Mouse (Mus musculus) limb, embryonic 15.5 days (tissue): ENCODE data around the gene Bin2. TPM values are rescaled to one million over a fixed set of nuclear protein-coding genes. Genes with fewer than 3 reads are reported as not detected.

Experiments used
- ATAC-seq: fragments of 200-750 bp; cut with Nextera tagmentation; 2 replicates; pipeline ENCODE4 v1.8.0; 2017; ENCODE audit warnings: low read depth, moderate TSS enrichment; ENCODE audit not compliant: insufficient number of reproducible peaks, low FRiP score, low TSS enrichment
- H3K27ac ChIP-seq: fragments of 300-500 bp; sonication (generic); 2 replicates; pipeline ENCODE4 v1.5.1; 2015; ENCODE audit warnings: moderate library complexity, mild to moderate bottlenecking, inconsistent platforms
- H3K27me3 ChIP-seq: fragments of 300-500 bp; sonication (generic); 2 replicates; pipeline ENCODE4 v1.6.1; 2015; ENCODE audit warnings: inconsistent platforms
- H3K36me3 ChIP-seq: fragments of 300-500 bp; sonication (generic); 2 replicates; pipeline ENCODE4 v1.6.1; 2015; ENCODE audit warnings: inconsistent platforms
- H3K4me1 ChIP-seq: fragments of 300-500 bp; sonication (generic); 2 replicates; pipeline ENCODE4 v1.6.1; 2015; ENCODE audit warnings: inconsistent platforms
- H3K4me2 ChIP-seq: fragments of 300-500 bp; sonication (generic); 2 replicates; pipeline ENCODE4 v1.6.1; 2015; ENCODE audit warnings: mild to moderate bottlenecking, inconsistent platforms
- H3K4me3 ChIP-seq: fragments of 300-500 bp; sonication (generic); 2 replicates; pipeline ENCODE4 v1.5.1; 2015; ENCODE audit warnings: mild to moderate bottlenecking, inconsistent platforms
- H3K9ac ChIP-seq: fragments of 300-500 bp; sonication (generic); 2 replicates; pipeline ENCODE4 v1.6.1; 2015; ENCODE audit warnings: inconsistent platforms
- H3K9me3 ChIP-seq: fragments of 300-500 bp; sonication (generic); 2 replicates; pipeline ENCODE4 v1.6.1; 2016; ENCODE audit warnings: inconsistent platforms
- WGBS: fragments of 180-500 bp; shearing (Covaris S2); methylation state at CpG from one replicate; pipeline ENCODE4 v1.1.7; 2015; 5-methylcytosine and 5-hydroxymethylcytosine counted together
- polyA plus RNA-seq: library from polyadenylated mRNA; unstranded; fragments of >200 nt; fragmentation: Nextera tagmentation; extraction: Ambion mirVana; gene quantifications from 2 replicates; pipeline ENCODE4 v1.2.1, GENCODE M21; 2015

Gene Bin2
- polyA plus RNA-seq, 1 experiment from 2014 or later: 4.9 TPM

DNA sequence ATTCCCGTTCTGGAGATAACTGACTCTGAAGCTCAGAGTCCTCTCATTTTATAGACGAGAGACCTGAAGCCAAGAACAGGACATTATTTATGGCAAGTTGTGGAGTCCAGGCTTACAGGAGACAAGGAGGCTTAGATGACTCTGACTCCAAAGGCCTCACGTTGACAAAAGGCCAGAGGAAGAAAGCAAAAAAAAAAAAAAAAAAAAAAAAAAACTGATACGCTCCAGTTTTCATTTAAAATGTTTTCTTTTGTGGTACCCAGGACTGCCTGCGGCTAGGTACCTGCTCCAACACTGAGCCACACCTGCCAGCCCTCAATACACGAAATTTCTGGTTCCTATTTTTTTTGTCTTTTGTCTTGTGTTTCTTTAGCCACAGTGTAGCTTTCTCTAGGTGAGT, 1.9 kb downstream of the Bin2 start:
- Histone ChIP-seq H3K9me3 (no peaks in the 10 kb centered on the region), H3K27me3 (0 out of 2 replicates have a peak, but pooled peaks cover 4% of the 10 kb centered on the region), H3K9ac (no peak overlapping the region), H3K4me1 (0 out of 2 replicates have a peak, but pooled peaks cover 4% of the 10 kb centered on the region), H3K27ac (no peak overlapping the region), H3K36me3 (no peaks in the 10 kb centered on the region), H3K4me3 (no peak overlapping the region), H3K4me2 (no peak overlapping the region)
- 52% methylated on average over 6 of the region's 6 CpGs for WGBS
- ATAC-seq: no peak

DNA sequence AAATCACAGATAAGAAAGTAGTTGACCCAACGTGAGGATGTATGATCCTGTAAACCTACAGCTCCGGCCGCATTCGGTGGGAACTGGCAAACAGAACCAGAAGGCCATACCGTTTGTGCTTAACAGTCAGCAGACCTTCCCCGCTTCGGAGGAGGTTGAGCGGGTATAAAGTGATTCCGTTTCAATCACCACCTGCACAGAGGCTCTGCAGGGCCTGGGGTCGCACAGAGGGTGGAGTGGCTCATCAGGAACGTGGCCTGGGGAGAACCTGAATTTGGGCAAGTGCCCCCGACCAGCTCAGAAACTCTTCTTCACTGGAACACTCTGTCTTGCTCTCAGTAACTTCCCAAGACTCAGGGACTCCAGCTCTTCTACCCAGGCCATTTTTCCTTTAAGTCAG, 2.5 kb downstream of the Bin2 start:
- Histone ChIP-seq H3K27ac (no peak overlapping the region), H3K9me3 (no peaks in the 10 kb centered on the region), H3K9ac (no peak overlapping the region), H3K4me3 (no peak overlapping the region), H3K4me1 (0 out of 2 replicates have a peak, but pooled peaks cover 4% of the 10 kb centered on the region), H3K36me3 (no peaks in the 10 kb centered on the region), H3K27me3 (0 out of 2 replicates have a peak, but pooled peaks cover 4% of the 10 kb centered on the region), H3K4me2 (no peak overlapping the region)
- 23% methylated on average over 12 of the region's 12 CpGs for whole genome bisulfite sequencing
- no peak for ATAC-seq

DNA sequence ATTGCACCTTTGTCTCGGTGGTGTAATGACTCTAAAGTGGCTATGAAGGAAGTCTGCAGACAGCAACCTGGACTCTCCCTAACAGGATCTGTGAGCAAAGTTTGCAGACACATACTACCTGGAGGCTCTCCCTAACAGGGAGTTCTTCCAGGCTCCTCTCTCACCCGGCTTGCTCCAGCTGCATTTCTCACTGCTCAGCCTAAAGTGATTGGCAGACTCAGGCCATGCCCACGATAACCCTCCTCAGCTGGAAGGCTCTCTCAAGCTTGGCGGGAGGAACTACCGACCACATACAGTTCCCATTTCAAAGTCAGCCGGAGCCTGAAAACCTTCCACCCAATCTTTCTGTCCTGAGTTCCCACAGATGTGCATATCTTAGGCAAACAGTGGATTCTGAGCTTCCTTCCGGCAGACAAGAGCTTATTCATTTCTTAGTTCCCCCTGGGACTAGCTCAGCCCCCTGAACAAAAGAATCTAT, 3.1 kb downstream of the Bin2 start:
- Histone ChIP-seq H3K4me2 (no peak overlapping the region), H3K27ac (no peak overlapping the region), H3K4me1 (0 out of 2 replicates have a peak, but pooled peaks cover 4% of the 10 kb centered on the region), H3K9me3 (no peaks in the 10 kb centered on the region), H3K4me3 (no peak overlapping the region), H3K9ac (no peak overlapping the region), H3K36me3 (no peaks in the 10 kb centered on the region), H3K27me3 (0 out of 2 replicates have a peak, but pooled peaks cover 4% of the 10 kb centered on the region)
- 5% methylated on average over 7 of the region's 7 CpGs for WGBS
- no peak for ATAC-seq

DNA sequence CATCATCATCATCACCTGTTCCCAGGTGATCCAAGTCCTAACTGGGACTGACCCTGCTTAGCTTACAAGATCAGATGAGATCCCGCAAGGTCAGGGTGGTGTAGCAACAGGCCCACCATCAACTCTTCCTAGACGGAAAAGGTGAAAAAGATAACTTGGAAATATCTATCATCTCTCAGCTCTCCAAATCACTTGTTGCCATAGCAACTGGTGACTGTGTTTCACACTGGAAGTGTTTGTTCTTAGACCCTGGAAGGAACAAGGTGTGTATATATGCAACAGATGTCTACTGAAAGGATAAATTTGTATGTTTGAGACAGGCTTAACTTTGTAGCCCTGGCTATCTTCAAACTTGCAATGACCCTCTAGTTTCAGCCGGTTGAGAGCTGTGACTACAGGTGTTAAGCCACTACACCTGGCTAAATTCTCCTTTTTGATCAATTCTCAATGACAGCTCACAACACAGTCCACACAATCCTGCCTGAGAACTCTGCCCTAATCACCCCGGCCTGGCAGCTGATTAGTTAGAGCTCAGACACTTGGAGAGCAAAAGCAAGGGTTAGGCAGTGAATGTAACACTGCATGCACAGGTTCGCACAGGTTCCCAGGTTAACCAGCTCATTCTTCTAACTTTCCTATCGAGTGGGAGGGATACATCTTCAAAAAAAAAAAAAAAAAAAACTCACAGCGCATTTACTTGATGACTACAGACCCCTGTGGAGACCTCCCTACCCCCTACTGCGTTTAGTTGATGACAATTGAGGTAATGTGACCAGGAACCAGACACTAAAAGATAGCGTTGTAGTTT, 3.7 kb downstream of the Bin2 start:
- H3K4me2 ChIP-seq: no peak overlapping the region

DNA sequence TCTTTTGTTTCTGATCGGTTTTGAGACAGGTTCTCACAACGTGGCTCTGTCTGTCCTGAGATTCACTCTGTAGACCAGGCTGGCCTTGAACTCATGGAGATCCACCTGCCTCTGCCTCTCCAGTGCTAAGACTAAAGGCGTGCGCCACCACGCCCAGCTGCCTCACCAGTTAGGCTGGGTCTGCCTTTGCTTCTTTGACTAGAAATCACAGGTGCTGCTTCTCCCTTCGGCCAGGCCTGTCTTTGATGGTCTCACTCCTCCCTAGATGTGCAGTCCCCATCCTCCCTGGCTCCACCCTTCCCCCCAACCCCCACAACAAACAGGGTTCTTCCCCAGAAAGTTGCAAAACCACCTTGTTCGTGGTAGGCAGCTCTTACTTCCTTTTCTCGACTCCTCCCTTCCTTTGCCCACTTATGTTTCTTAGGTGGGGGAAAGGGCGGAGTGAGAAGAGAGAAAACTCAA, 4.5 kb downstream of the Bin2 start:
- Histone ChIP-seq H3K9me3 (no peaks in the 10 kb centered on the region), H3K27me3 (0 out of 2 replicates have a peak, but pooled peaks cover 4% of the 10 kb centered on the region), H3K27ac (no peak overlapping the region), H3K4me2 (no peak overlapping the region), H3K4me3 (no peak overlapping the region), H3K4me1 (0 out of 2 replicates have a peak, but pooled peaks cover 4% of the 10 kb centered on the region), H3K9ac (no peak overlapping the region), H3K36me3 (no peaks in the 10 kb centered on the region)
- no peak for ATAC-seq
- WGBS: 73% methylated on average over 9 of the region's 9 CpGs

More for the DNA sequence above, 3.7 kb downstream of the Bin2 start:
- H3K9me3 ChIP-seq: no peaks in the 10 kb centered on the region
- ATAC-seq: no peak
- H3K9ac ChIP-seq: no peak overlapping the region
- H3K4me1 ChIP-seq: 0 out of 2 replicates have a peak, but pooled peaks cover 4% of the 10 kb centered on the region
- H3K36me3 ChIP-seq: no peaks in the 10 kb centered on the region
- 0 out of 2 replicates have a peak, but pooled peaks cover 4% of the 10 kb centered on the region for H3K27me3 ChIP-seq
- H3K4me3 ChIP-seq: no peak overlapping the region
- no peak overlapping the region for H3K27ac ChIP-seq
- WGBS: 34% methylated on average over 9 of the region's 9 CpGs

DNA sequence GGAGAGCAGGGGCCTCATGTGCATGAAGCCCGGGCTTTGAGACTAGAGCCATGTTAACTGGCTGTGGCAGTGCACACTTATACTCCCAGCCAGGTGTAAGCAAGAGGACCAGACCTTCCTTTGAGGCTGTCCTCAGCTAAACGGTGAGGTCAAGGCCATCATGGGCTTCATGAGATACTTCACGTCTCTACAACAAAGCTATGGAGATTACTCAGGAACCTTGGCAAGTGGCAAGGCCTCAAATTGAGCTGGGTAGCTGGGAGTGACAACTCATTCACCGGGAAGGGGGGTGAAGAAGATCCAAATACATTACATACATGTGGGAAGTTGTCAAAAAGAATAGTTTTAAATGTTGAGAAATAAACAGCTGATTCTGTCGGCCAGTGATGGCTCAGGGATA, 8.5 kb downstream of the Bin2 start:
- ATAC-seq: no peak
- 87% methylated on average over 5 of the region's 5 CpGs for WGBS

DNA sequence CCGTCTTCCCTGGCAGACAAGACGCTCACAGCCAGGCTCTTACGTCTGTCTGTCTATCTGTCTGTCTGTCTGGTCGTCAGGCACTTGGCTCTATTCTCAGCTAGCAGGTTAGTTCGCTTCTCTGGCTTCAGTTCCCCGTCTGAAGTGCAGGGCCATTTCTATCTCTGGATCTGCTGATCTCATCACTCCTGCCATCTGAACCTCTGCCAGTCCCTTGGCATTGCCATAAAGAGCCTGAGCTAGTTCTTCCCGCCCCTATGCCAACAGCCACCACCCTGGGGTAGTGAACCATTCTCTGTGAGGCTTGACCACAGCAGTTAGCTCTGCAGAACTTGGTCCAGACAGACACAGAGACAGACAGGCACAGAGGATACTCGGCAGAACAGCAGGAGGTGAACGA, 9.0 kb downstream of the Bin2 start:
- Histone ChIP-seq H3K27ac (no peak overlapping the region), H3K4me1 (no peaks in the 10 kb centered on the region), H3K27me3 (no peaks in the 10 kb centered on the region), H3K4me2 (no peak overlapping the region), H3K9me3 (no peaks in the 10 kb centered on the region), H3K36me3 (no peaks in the 10 kb centered on the region), H3K9ac (no peak overlapping the region), H3K4me3 (no peak overlapping the region)
- whole genome bisulfite sequencing: 78% methylated on average over 9 of the region's 9 CpGs
- ATAC-seq: no peak

More for the DNA sequence above, 8.5 kb downstream of the Bin2 start:
- H3K9ac ChIP-seq: no peak overlapping the region
- H3K9me3 ChIP-seq: no peaks in the 10 kb centered on the region
- no peak overlapping the region for H3K4me2 ChIP-seq
- H3K27me3 ChIP-seq: no peaks in the 10 kb centered on the region
- H3K4me3 ChIP-seq: no peak overlapping the region
- H3K4me1 ChIP-seq: no peaks in the 10 kb centered on the region
- no peaks in the 10 kb centered on the region for H3K36me3 ChIP-seq
- H3K27ac ChIP-seq: no peak overlapping the region

DNA sequence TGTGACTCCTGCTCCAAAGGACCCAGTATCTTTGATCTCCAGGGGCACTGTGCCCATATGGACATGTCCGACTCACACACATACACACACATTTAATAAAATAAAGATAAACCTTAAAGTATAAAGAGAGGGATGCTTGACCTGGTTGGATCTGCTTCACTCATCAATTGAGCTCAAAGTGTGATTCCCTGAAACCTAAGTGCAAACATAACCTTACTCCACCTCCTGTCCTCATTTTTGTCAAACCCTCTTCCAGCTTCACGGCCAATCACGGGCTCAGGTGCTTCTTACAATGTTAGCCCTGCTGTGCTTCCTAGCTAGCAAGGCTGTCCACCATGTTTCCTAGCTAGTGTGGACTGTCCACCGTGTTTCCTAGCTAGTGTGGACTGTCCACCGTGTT, 14.2 kb downstream of the Bin2 start:
- H3K4me2 ChIP-seq: no peak overlapping the region
- no peak overlapping the region for H3K4me3 ChIP-seq
- H3K9ac ChIP-seq: no peak overlapping the region
- no peaks in the 10 kb centered on the region for H3K9me3 ChIP-seq
- no peaks in the 10 kb centered on the region for H3K4me1 ChIP-seq
- 78% methylated on average over 5 of the region's 5 CpGs for WGBS
- H3K27me3 ChIP-seq: no peaks in the 10 kb centered on the region
- no peak overlapping the region for H3K27ac ChIP-seq
- no peaks in the 10 kb centered on the region for H3K36me3 ChIP-seq
- no peak for ATAC-seq

DNA sequence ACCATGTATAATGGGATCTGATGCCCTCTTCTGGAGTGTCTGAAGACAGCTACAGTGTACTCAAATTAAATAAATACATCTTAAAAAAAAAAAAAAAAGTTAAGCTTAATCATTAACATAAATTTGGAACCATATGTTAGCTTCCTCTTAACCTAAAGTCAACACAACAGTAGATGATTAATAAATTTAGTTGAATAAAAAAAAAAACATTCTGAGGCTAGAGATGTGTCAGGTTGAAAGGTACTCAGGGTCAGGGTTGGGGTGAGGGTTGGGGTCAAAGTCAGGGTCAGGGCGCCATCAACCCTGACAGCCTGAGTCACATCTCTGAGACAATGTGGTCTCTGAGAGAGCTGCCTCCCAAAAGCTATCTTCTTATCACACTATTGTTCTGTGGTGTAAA, 15.1 kb downstream of the Bin2 start:
- H3K9ac ChIP-seq: no peak overlapping the region
- no peaks in the 10 kb centered on the region for H3K36me3 ChIP-seq
- no peak overlapping the region for H3K4me2 ChIP-seq
- H3K9me3 ChIP-seq: no peaks in the 10 kb centered on the region
- 78% methylated on average over 1 of the region's 1 CpGs for WGBS
- ATAC-seq: no peak
- no peaks in the 10 kb centered on the region for H3K27me3 ChIP-seq
- no peaks in the 10 kb centered on the region for H3K4me1 ChIP-seq
- H3K4me3 ChIP-seq: no peak overlapping the region
- H3K27ac ChIP-seq: no peak overlapping the region

DNA sequence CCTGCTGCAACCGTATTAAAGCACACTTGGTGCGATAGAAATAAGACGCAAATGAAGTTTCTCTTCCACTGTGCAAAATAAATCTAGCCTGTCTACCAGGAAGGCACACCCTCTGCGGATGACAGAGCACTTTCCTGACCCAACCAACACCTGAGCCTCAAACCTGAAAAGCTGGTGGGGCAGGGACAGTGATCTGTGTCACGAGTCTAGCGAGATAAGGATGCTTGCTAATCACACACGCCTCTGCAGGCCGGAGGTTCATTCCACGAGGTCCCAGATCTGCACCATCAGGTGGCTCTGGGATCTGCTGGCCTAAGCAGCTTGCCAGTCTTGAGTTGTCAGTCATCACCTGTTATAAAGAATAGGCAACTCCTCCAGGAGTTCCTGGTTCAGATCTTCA, 17.7 kb downstream of the Bin2 start:
- WGBS: 78% methylated on average over 9 of the region's 9 CpGs
- Histone ChIP-seq H3K9ac (no peak overlapping the region), H3K27ac (peak overlapping the region; percentile 24; the same call in 1 of the 2 replicates)

DNA sequence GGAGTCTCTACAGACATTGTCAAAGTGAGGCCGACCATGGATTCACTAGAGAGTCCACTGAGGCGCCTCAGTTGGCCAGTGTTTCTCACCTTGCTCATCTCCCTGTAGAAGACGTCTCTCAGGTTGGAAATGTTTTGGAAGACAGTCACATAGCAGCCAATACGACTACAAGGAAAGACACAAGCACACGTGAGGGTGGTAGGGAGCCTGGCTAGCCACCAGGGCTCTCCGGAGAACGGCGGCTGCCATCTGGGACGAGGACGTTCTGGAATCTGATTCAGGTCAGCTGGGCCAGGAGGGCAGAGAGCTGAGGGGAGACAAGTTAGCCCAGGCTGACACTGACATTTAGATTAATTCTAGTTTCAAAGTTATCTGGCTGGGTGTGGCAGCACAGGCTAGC, 19.2 kb downstream of the Bin2 start:
- Histone ChIP-seq H3K9ac (no peak overlapping the region), H3K4me3 (no peak overlapping the region), H3K4me2 (no peak overlapping the region), H3K36me3 (no peaks in the 10 kb centered on the region), H3K27me3 (no peaks in the 10 kb centered on the region), H3K4me1 (no peaks in the 10 kb centered on the region), H3K9me3 (no peaks in the 10 kb centered on the region), H3K27ac (no peak overlapping the region)
- WGBS: 76% methylated on average over 10 of the region's 10 CpGs
- no peak for ATAC-seq

More for the DNA sequence above, 17.7 kb downstream of the Bin2 start:
- no peak overlapping the region for H3K4me2 ChIP-seq
- no peaks in the 10 kb centered on the region for H3K4me1 ChIP-seq
- ATAC-seq: 0 out of 2 replicates have a peak, but pooled peaks have one; percentile 67
- no peak overlapping the region for H3K4me3 ChIP-seq
- no peaks in the 10 kb centered on the region for H3K27me3 ChIP-seq
- H3K36me3 ChIP-seq: no peaks in the 10 kb centered on the region
- no peaks in the 10 kb centered on the region for H3K9me3 ChIP-seq

DNA sequence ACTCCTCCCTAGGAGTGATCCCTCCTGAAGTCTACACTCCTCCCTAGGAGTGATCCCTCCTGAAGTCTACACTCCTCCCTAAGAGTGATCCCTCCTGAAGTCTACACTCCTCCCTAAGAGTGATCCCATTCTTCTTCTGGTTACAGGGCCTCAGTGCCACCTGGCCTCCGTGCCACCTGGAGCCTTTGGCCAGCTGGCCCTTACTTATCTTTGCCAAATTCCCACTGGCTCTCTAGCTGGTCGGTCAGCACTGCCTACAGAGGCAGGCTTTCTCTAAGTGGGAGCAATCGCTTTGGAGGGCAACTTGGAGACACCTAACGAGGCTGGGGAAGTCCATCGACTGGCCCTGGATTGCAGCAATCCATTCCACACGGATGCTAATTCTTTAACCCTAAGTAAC, 23.2 kb downstream of the Bin2 start:
- H3K4me2 ChIP-seq: no peak overlapping the region
- 69% methylated on average over 6 of the region's 6 CpGs for whole genome bisulfite sequencing
- ATAC-seq: no peak

More for the DNA sequence above, 23.2 kb downstream of the Bin2 start:
- no peak overlapping the region for H3K27ac ChIP-seq
- H3K4me3 ChIP-seq: no peak overlapping the region
- H3K9ac ChIP-seq: no peak overlapping the region
- H3K9me3 ChIP-seq: no peaks in the 10 kb centered on the region
- no peaks in the 10 kb centered on the region for H3K36me3 ChIP-seq
- no peaks in the 10 kb centered on the region for H3K27me3 ChIP-seq
- peaks cover 4% of the 10 kb centered on the region; the same call in 1 of the 2 replicates for H3K4me1 ChIP-seq
